Mouse (Mus musculus) MEL (cell line): ENCODE measurements around the gene Slc46a3. TPM values are rescaled to one million over a fixed set of nuclear protein-coding genes. Genes with fewer than 3 reads are reported as not detected.

Experiments used
- DNase-seq: peaks from one replicate; pipeline ENCODE4 v3.0.0; 2011; ENCODE audit warnings: low read depth, low spot score
- H3K27ac ChIP-seq: 2 replicates; pipeline ENCODE4 v1.5.1; 2012; ENCODE audit warnings: low read depth, mild to moderate bottlenecking, control low read depth, low read length, moderate library complexity; ENCODE audit not compliant: control insufficient read depth
- H3K27me3 ChIP-seq, 2 experiments: fragments of 150-350 bp in 1 of 2; sonication (generic) in 1 of 2; 2 replicates each; pipeline ENCODE4 v1.6.1; 2012; ENCODE audit warnings: low read length in 2 of 2, mild to moderate bottlenecking in 2 of 2, improper control_type of control experiment in 1 of 2, moderate library complexity in 1 of 2; ENCODE audit not compliant: insufficient read depth in 2 of 2, control insufficient read depth in 1 of 2
- H3K36me3 ChIP-seq, 2 experiments: 2 replicates each; pipeline ENCODE4 v1.6.1; 2012 to 2014; ENCODE audit warnings: low read length in 2 of 2, improper control_type of control experiment in 1 of 2, inconsistent platforms in 1 of 2, mild to moderate bottlenecking in 1 of 2; ENCODE audit not compliant: insufficient read depth in 2 of 2, control insufficient read depth in 1 of 2
- H3K4me1 ChIP-seq, 2 experiments: fragments of 150-350 bp in 1 of 2; sonication (generic) in 1 of 2; 2 replicates each; pipeline ENCODE4 v1.6.1; 2012; ENCODE audit warnings: low read length in 2 of 2, improper control_type of control experiment in 1 of 2, mild to moderate bottlenecking in 1 of 2; ENCODE audit not compliant: insufficient read depth in 2 of 2, control insufficient read depth in 1 of 2
- H3K4me3 ChIP-seq, 2 experiments: fragments of 150-350 bp in 1 of 2; sonication (generic) in 1 of 2; 2 replicates each; pipeline ENCODE4 v1.5.1; 2012; ENCODE audit warnings: low read depth in 2 of 2, low read length in 2 of 2, mild to moderate bottlenecking in 2 of 2, moderate library complexity in 2 of 2, control low read depth in 1 of 2, improper control_type of control experiment in 1 of 2; ENCODE audit not compliant: control insufficient read depth in 1 of 2, insufficient read depth in 1 of 2
- H3K79me2 ChIP-seq: 2 replicates; pipeline ENCODE4 v1.6.1; 2012; ENCODE audit warnings: mild to moderate bottlenecking, low read length, moderate library complexity; ENCODE audit not compliant: control insufficient read depth, poor library complexity, insufficient read depth
- H3K9ac ChIP-seq: 2 replicates; pipeline ENCODE4 v1.6.1; 2012; ENCODE audit warnings: low read depth, mild to moderate bottlenecking, control low read depth, low read length, moderate library complexity; ENCODE audit not compliant: control insufficient read depth, poor library complexity, severe bottlenecking
- H3K9me3 ChIP-seq: fragments of 150-350 bp; sonication (generic); replicated peaks from 2 replicates; pipeline ENCODE4 v1.6.1; 2012; ENCODE audit warnings: mild to moderate bottlenecking, low read length, improper control_type of control experiment, moderate library complexity; ENCODE audit not compliant: insufficient read depth
- BHLHE40 ChIP-seq: IDR thresholded peaks from 2 replicates; pipeline ENCODE4 v1.6.1; 2012; ENCODE audit warnings: low read depth, mild to moderate bottlenecking, inconsistent platforms, low read length, improper control_type of control experiment, borderline replicate concordance
- CHD1 ChIP-seq: IDR thresholded peaks from 2 replicates; pipeline ENCODE4 v1.6.1; 2012; ENCODE audit warnings: low read depth, mild to moderate bottlenecking, inconsistent platforms, low read length, improper control_type of control experiment
- CHD2 ChIP-seq: IDR thresholded peaks from 2 replicates; pipeline ENCODE4 v1.6.1; 2011; ENCODE audit warnings: low read length, improper control_type of control experiment
- CTCF ChIP-seq, 3 experiments: IDR thresholded peaks in 2 of 3; conservative IDR thresholded peaks in 1 of 3; 2 replicates each; pipeline ENCODE4 v1.5.1; 2011 to 2012; ENCODE audit warnings: low read length in 3 of 3, low read depth in 2 of 3, mild to moderate bottlenecking in 2 of 3, improper control_type of control experiment in 1 of 3, inconsistent platforms in 1 of 3, mixed read lengths in 1 of 3, moderate library complexity in 1 of 3; ENCODE audit not compliant: control insufficient read depth in 1 of 3, insufficient read depth in 1 of 3, poor library complexity in 1 of 3, severe bottlenecking in 1 of 3
- ETS1 ChIP-seq: IDR thresholded peaks from 2 replicates; pipeline ENCODE4 v1.6.1; 2012; ENCODE audit warnings: low read depth, mild to moderate bottlenecking, inconsistent platforms, low read length, improper control_type of control experiment, moderate library complexity
- GABPA ChIP-seq: IDR thresholded peaks from 2 replicates; pipeline ENCODE4 v1.6.1; 2012; ENCODE audit warnings: low read depth, mild to moderate bottlenecking, inconsistent platforms, low read length, improper control_type of control experiment, moderate library complexity
- HCFC1 ChIP-seq: IDR thresholded peaks from 2 replicates; pipeline ENCODE4 v1.6.1; 2012; ENCODE audit warnings: low read depth, mild to moderate bottlenecking, inconsistent platforms, low read length, improper control_type of control experiment, moderate library complexity
- KAT2A ChIP-seq: conservative IDR thresholded peaks from 2 replicates; pipeline ENCODE4 v1.6.1; 2012; ENCODE audit warnings: low read depth, low read length, improper control_type of control experiment, inconsistent platforms
- MXI1 ChIP-seq: IDR thresholded peaks from 2 replicates; pipeline ENCODE4 v1.6.1; 2011; ENCODE audit warnings: mild to moderate bottlenecking, low read depth, low read length, improper control_type of control experiment
- POLR2A ChIP-seq, 2 experiments: IDR thresholded peaks; 2 replicates each; pipeline ENCODE4 v1.6.1; 2011 to 2012; ENCODE audit warnings: low read length in 2 of 2, mild to moderate bottlenecking in 2 of 2, control low read depth in 1 of 2, improper control_type of control experiment in 1 of 2, low read depth in 1 of 2, moderate library complexity in 1 of 2; ENCODE audit not compliant: control insufficient read depth in 1 of 2, insufficient read depth in 1 of 2, poor library complexity in 1 of 2
- POLR2AphosphoS2 ChIP-seq: IDR thresholded peaks from 2 replicates; pipeline ENCODE4 v1.6.1; 2011; ENCODE audit warnings: low read length, improper control_type of control experiment
- RAD21 ChIP-seq: IDR thresholded peaks from 2 replicates; pipeline ENCODE4 v1.6.1; 2011; ENCODE audit warnings: mild to moderate bottlenecking, low read depth, low read length, improper control_type of control experiment
- SIN3A ChIP-seq: IDR thresholded peaks from 2 replicates; pipeline ENCODE4 v1.6.1; 2012; ENCODE audit warnings: low read length, improper control_type of control experiment, inconsistent platforms
- SMC3 ChIP-seq: IDR thresholded peaks from 2 replicates; pipeline ENCODE4 v1.6.1; 2011; ENCODE audit warnings: low read depth, low read length, improper control_type of control experiment
- TBP ChIP-seq: IDR thresholded peaks from 2 replicates; pipeline ENCODE4 v1.8.0; 2011; ENCODE audit warnings: low read depth, low read length, improper control_type of control experiment
- USF2 ChIP-seq, 2 experiments: IDR thresholded peaks; 2 replicates each; pipeline ENCODE4 v1.6.1; 2011 to 2012; ENCODE audit warnings: improper control_type of control experiment in 2 of 2, low read length in 2 of 2, borderline replicate concordance in 1 of 2, inconsistent platforms in 1 of 2, low read depth in 1 of 2, mild to moderate bottlenecking in 1 of 2; ENCODE audit not compliant: insufficient read depth in 1 of 2
- ZC3H11A ChIP-seq: IDR thresholded peaks from 2 replicates; pipeline ENCODE4 v1.6.1; 2012; ENCODE audit warnings: low read depth, mild to moderate bottlenecking, inconsistent platforms, low read length, improper control_type of control experiment
- ZMIZ1 ChIP-seq: IDR thresholded peaks from 2 replicates; pipeline ENCODE4 v1.6.1; 2012; ENCODE audit warnings: low read depth, mild to moderate bottlenecking, inconsistent platforms, low read length, improper control_type of control experiment, moderate library complexity
- polyA plus RNA-seq, 2 experiments: library from polyadenylated mRNA; stranded (reverse) in 1 of 2; unstranded in 1 of 2; fragments of >175 nt in 1 of 2; fragments of >200 nt in 1 of 2; gene quantifications; 2 replicates each; pipeline versions ENCODE4 v1.2.1 to v1.2.4; 2012; ENCODE audit warnings: low replicate concordance in 2 of 2, low read depth in 1 of 2; ENCODE audit not compliant: insufficient read length in 2 of 2, insufficient read depth in 1 of 2, missing spikeins in 1 of 2
- total RNA-seq: library from RNA; depleted of rRNA; stranded (reverse); fragments of 300-350 nt; gene quantifications from 2 replicates; pipeline ENCODE4 v1.2.3, GENCODE M21; 2012

Slc46a3 gene
- total and polyA plus RNA-seq, 3 experiments, result 3.0 to 7.7 TPM; not detected in 1

- TF ChIP-seq USF2 (IDR thresholded peaks at IDR 0.05; ENCODE audit: borderline replicate concordance in 1 of 2, insufficient read depth in 1 of 2, low read depth in 1 of 2, low read length in 2 of 2) (no peak), CHD2 (no peak; the same call in 1 of the 2 replicates), BHLHE40 (no peak), TBP (no peak), HCFC1 (no peak), SMC3 (no peak), POLR2AphosphoS2 (no peak), SIN3A (peak; percentile 69), KAT2A (no peak)
Measured at GRCm38 (mm10) chr5:147888313-147889297, 6.0 kb downstream of the Slc46a3 start (continued).

- peaks cover 3 to 4% of the 10 kb centered on the region in 2 experiments; a peak in 3 of 4 replicates for H3K4me1 ChIP-seq
- no peak overlapping the region for H3K9ac ChIP-seq
- no peaks in the 10 kb centered on the region for H3K9me3 ChIP-seq
- no peak for TF ChIP-seq ETS1
- TF ChIP-seq RAD21, result no peak
- TF ChIP-seq CTCF (IDR thresholded peaks at IDR 0.05 in 2 of 3, conservative IDR thresholded peaks at IDR 0.05 in 1 of 3; ENCODE audit: control insufficient read depth in 1 of 3, insufficient read depth in 1 of 3, low read depth in 2 of 3, low read length in 3 of 3, poor library complexity in 1 of 3, severe bottlenecking in 1 of 3), result no peak
- TF ChIP-seq ZC3H11A, result no peak
- TF ChIP-seq ZMIZ1, result no peak
- TF ChIP-seq MXI1, result no peak
- TF ChIP-seq CHD1, result no peak
- no peak for TF ChIP-seq POLR2A (IDR thresholded peaks at IDR 0.05; ENCODE audit: control insufficient read depth in 1 of 2, insufficient read depth in 1 of 2, low read depth in 1 of 2, low read length in 2 of 2, poor library complexity in 1 of 2)
- no peak for TF ChIP-seq BHLHE40
- no peak for TF ChIP-seq GABPA
- DNase-seq, result no peak
- H3K79me2 ChIP-seq, result no peaks in the 10 kb centered on the region
- H3K27ac ChIP-seq, result no peak overlapping the region
- H3K27me3 ChIP-seq, result no peaks in the 10 kb centered on the region
- peaks cover 0 to 3% of the 10 kb centered on the region in 2 experiments; a peak in 2 of 4 replicates for H3K36me3 ChIP-seq
- H3K4me3 ChIP-seq, result no peak overlapping the region
Measured at GRCm38 (mm10) chr5:147883581-147883980, 11.0 kb downstream of the Slc46a3 start.
